Mouse (Mus musculus) C2C12 (cell line): Measurements from ENCODE around the gene Crbn. TPM values are rescaled to one million over a fixed set of nuclear protein-coding genes. Genes with fewer than 3 reads are reported as not detected.

Experiments used
- H3K27me3 ChIP-seq: one replicate; pipeline ENCODE4 v1.6.1; 2011; ENCODE audit not compliant: control insufficient read depth, insufficient read depth, insufficient read length
- H3K36me3 ChIP-seq: one replicate; pipeline ENCODE4 v1.6.1; 2011; ENCODE audit not compliant: control insufficient read depth, insufficient read depth
- H3K4me3 ChIP-seq: one replicate; pipeline ENCODE4 v1.5.1; 2011; ENCODE audit warnings: mild to moderate bottlenecking, control low read depth; ENCODE audit not compliant: poor library complexity, insufficient read depth, severe bottlenecking
- H3K79me2 ChIP-seq: one replicate; pipeline ENCODE4 v1.6.1; 2011; ENCODE audit not compliant: control insufficient read depth, insufficient read depth
- H3K79me3 ChIP-seq: one replicate; pipeline ENCODE4 v1.6.1; 2011; ENCODE audit warnings: low read depth, control low read depth
- H3ac ChIP-seq: one replicate; pipeline ENCODE3; 2011; ENCODE audit warnings: low read depth; ENCODE audit not compliant: control insufficient read depth, insufficient read length
- CEBPB ChIP-seq: IDR thresholded peaks from one replicate; pipeline ENCODE4 v1.6.1; 2011; ENCODE audit warnings: low read depth, mild to moderate bottlenecking, control low read depth, moderate library complexity
- CTCF ChIP-seq: IDR thresholded peaks from one replicate; pipeline ENCODE4 v1.5.1; 2011; ENCODE audit not compliant: control insufficient read depth, insufficient read depth, insufficient read length
- FOSL1 ChIP-seq: IDR thresholded peaks from one replicate; pipeline ENCODE4 v1.8.0; 2011; ENCODE audit warnings: mild to moderate bottlenecking, low read length; ENCODE audit not compliant: poor library complexity, insufficient read depth, severe bottlenecking
- MAX ChIP-seq: IDR thresholded peaks from one replicate; pipeline ENCODE4 v1.6.1; 2011; ENCODE audit warnings: mild to moderate bottlenecking, control low read depth
- MYOD1 ChIP-seq: IDR thresholded peaks from one replicate; pipeline ENCODE4 v1.6.1; 2011; ENCODE audit warnings: low read depth; ENCODE audit not compliant: control insufficient read depth, insufficient read length
- MYOG ChIP-seq: IDR thresholded peaks from one replicate; pipeline ENCODE4 v1.6.1; 2011; ENCODE audit not compliant: control insufficient read depth, insufficient read length; ENCODE audit errors: extremely low read depth
- USF1 ChIP-seq: IDR thresholded peaks from one replicate; pipeline ENCODE4 v1.6.1; 2011; ENCODE audit warnings: low read depth, mild to moderate bottlenecking, control low read depth, moderate library complexity
- polyA plus RNA-seq: library from polyadenylated mRNA; unstranded; fragments of >200 nt; fragmentation: generic; extraction: Trizol; gene quantifications from one replicate; pipeline ENCODE4 v1.2.1, GENCODE M21; 2012; ENCODE audit warnings: missing spikeins

The Crbn gene
- polyA plus RNA-seq, 1 experiment: 7.9 TPM

- TF ChIP-seq CEBPB: no peak
- TF ChIP-seq MYOG: no peak
- TF ChIP-seq CTCF: no peak
- TF ChIP-seq USF1: no peak
- TF ChIP-seq MYOD1: no peak
- no peak for TF ChIP-seq MAX
- no peak for TF ChIP-seq FOSL1
- peaks cover 13% of the 10 kb centered on the region for H3K79me3 ChIP-seq
- H3K27me3 ChIP-seq: no peaks in the 10 kb centered on the region
- H3K4me3 ChIP-seq: no peak overlapping the region
- no peak overlapping the region for H3ac ChIP-seq
- peaks cover 22% of the 10 kb centered on the region for H3K79me2 ChIP-seq
- H3K36me3 ChIP-seq: peaks cover 5% of the 10 kb centered on the region
These were observed 315 bp upstream of the Crbn start for GRCm38 (mm10) chr6:106800227-106800557.

DNA sequence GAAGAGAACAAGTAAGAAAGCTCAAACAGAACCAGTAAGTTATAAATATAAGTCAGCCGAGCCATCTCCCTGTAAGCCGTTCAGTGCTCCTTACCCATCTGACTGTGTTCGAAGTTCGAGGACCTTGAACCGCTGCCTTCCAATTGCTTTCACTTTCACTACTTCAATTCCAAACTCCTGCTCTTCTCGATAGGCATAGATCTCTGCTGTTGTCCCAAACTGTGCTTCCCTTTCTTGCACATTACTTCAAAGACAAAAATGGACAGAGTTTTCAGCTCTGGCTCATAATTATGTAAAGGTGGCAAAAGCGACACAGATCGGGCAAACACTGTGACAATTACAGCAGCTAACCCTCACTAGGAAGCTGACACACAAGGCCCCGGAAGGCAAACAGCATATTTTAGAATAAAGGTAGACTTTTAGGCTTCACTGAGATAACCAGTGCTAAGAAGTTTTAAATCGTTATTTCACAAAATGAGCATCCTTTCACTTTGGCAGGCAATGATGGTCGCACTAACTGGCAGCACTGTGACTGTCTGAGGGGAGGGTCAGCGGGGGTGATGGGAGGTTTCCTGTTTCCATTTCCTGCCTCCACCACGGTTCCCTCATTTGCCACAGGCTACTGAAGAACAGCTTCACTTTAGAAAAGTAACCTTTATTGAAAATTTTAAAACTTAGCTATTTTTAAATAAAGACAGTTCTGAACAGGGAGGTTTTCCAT lies 5.6 kb downstream of the Crbn start:
- Histone ChIP-seq H3ac (no peak overlapping the region), H3K79me3 (peaks cover 11% of the 10 kb centered on the region), H3K79me2 (peaks cover 15% of the 10 kb centered on the region), H3K36me3 (peaks cover 37% of the 10 kb centered on the region), H3K27me3 (no peaks in the 10 kb centered on the region), H3K4me3 (no peak overlapping the region)
- no peak for TF ChIP-seq FOSL1
- no peak for TF ChIP-seq CEBPB
- TF ChIP-seq CTCF: no peak
- no peak for TF ChIP-seq MAX
- TF ChIP-seq MYOD1: no peak
- no peak for TF ChIP-seq USF1
- no peak for TF ChIP-seq MYOG

DNA sequence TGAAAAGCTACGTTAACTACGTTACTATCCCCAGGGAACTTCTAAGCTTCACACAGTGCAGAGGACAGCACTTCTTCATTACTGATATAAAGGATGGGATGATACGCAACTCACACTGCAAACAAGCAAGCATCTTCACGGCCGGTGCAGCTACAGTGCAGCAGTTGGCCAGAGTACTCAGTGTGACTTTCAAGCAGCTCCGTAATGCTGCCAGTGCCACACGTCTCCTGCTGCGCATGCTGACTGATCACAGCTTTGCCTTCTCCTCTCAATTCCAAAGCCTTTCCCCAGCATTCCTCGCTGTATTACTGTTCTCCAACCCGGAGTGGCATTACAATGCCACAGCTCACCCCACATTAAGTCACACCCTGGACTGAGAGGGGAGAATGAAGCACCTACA lies 6.3 kb downstream of the Crbn start:
- TF ChIP-seq FOSL1: no peak
- H3K79me3 ChIP-seq: peaks cover 7% of the 10 kb centered on the region

GRCm38 (mm10) chr6:106793088-106793487 lies 6.8 kb downstream of the Crbn start:
- no peak for TF ChIP-seq MAX

More for the DNA sequence above, 6.3 kb downstream of the Crbn start:
- Histone ChIP-seq H3ac (no peak overlapping the region), H3K36me3 (peaks cover 37% of the 10 kb centered on the region), H3K4me3 (no peak overlapping the region), H3K79me2 (peaks cover 9% of the 10 kb centered on the region), H3K27me3 (no peaks in the 10 kb centered on the region)

DNA sequence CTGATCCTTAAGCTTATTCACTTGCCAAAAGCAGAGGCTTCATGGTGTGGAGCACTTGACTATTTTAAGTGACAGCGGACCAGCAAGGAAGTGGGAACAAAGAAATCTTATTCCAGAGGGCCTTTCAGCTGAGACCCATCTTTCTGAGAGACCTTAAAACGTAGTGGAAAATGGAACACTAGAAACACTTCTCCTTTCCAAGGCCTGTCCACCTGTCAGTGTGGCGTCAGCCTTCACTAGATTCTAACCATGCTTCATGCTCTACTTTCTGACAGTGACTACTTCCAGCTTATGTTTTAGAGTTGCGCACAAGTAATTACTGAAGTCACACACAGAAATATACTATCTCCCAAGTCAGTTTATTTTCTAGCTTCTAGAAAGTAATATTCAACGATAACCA lies 7.4 kb downstream of the Crbn start:
- Histone ChIP-seq H3K79me3 (peaks cover 4% of the 10 kb centered on the region), H3K27me3 (no peaks in the 10 kb centered on the region), H3ac (no peak overlapping the region), H3K36me3 (peaks cover 41% of the 10 kb centered on the region), H3K4me3 (no peak overlapping the region), H3K79me2 (no peaks in the 10 kb centered on the region)
- TF ChIP-seq MYOD1 (no peak), USF1 (no peak), CEBPB (no peak)

More at GRCm38 (mm10) chr6:106793088-106793487, 6.8 kb downstream of the Crbn start:
- Histone ChIP-seq H3ac (no peak overlapping the region), H3K79me3 (peaks cover 7% of the 10 kb centered on the region), H3K79me2 (peaks cover 4% of the 10 kb centered on the region), H3K4me3 (no peak overlapping the region), H3K36me3 (peaks cover 39% of the 10 kb centered on the region), H3K27me3 (no peaks in the 10 kb centered on the region)

DNA sequence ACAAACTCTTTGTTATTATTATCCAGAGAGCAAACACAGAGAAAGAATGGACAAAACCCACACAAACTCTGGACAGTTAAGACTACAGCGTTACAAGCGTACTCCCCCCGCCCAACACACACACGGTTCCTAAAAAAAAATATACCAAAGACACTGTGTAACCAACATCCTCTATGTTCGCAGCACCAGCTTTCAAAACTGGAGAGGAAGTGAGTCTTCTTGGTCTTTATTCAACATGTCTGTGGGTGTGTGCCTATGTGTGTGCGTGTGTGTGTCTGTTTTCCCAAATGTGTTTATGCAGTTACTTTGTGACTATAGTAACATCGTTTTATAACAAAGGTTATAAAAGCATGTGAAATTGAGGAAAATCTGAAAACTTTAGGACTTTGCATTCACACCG lies 8.4 kb downstream of the Crbn start:
- Histone ChIP-seq H3K36me3 (peaks cover 41% of the 10 kb centered on the region), H3K79me3 (peaks cover 2% of the 10 kb centered on the region), H3ac (no peak overlapping the region)

More for the DNA sequence above, 8.4 kb downstream of the Crbn start:
- Histone ChIP-seq H3K79me2 (no peaks in the 10 kb centered on the region), H3K27me3 (no peaks in the 10 kb centered on the region), H3K4me3 (no peak overlapping the region)
- no peak for TF ChIP-seq FOSL1
- no peak for TF ChIP-seq CEBPB
- TF ChIP-seq CTCF: no peak
- no peak for TF ChIP-seq USF1
- TF ChIP-seq MYOG: no peak
- TF ChIP-seq MAX: no peak
- TF ChIP-seq MYOD1: no peak
